Mouse (Mus musculus) layer of hippocampus, adult 2 months (tissue): Measurements from ENCODE around the gene Bhlhe41. TPM values are rescaled to one million over a fixed set of nuclear protein-coding genes. Genes with fewer than 3 reads are reported as not detected.

Source experiments
- DNase-seq, 2 experiments: peaks; one replicate each; pipeline ENCODE4 v3.0.0; 2022; ENCODE audit warnings: low spot score in 2 of 2
- H3K27ac ChIP-seq: fragments of 200-600 bp; 2 replicates; pipeline ENCODE4 v1.8.1; 2022
- H3K4me3 ChIP-seq: fragments of 200-600 bp; 2 replicates; pipeline ENCODE4 v1.8.1; 2022; ENCODE audit warnings: mild to moderate bottlenecking
- CTCF ChIP-seq: fragments of 200-600 bp; conservative IDR thresholded peaks from 2 replicates; pipeline ENCODE4 v1.8.1; 2022; ENCODE audit warnings: antibody characterized with exemption, mild to moderate bottlenecking, moderate library complexity
- total RNA-seq, 2 experiments: library from RNA; stranded (reverse); gene quantifications; 2 replicates each; pipeline ENCODE4 v1.2.3; 2021

Bhlhe41 gene
- total RNA-seq, 2 experiments from 2014 or later: 45.2 to 47.1 TPM

GRCm38 (mm10) chr6:145819151-145819550 lies 46.2 kb downstream of the Bhlhe41 start:
- no peak for TF ChIP-seq CTCF
- Histone ChIP-seq H3K27ac (no peak overlapping the region), H3K4me3 (no peak overlapping the region)
- no peak for DNase-seq

GRCm38 (mm10) chr6:145815200-145815599 lies 50.2 kb downstream of the Bhlhe41 start:
- peak; percentile 54 for TF ChIP-seq CTCF
- Histone ChIP-seq H3K27ac (no peak overlapping the region), H3K4me3 (no peak overlapping the region)
- no peak for DNase-seq

GRCm38 (mm10) chr6:145811174-145811573 lies 54.2 kb downstream of the Bhlhe41 start:
- Histone ChIP-seq H3K4me3 (no peak overlapping the region), H3K27ac (no peak overlapping the region)
- DNase-seq: no peak
- no peak for TF ChIP-seq CTCF

- DNase-seq: no peak
- no peak for TF ChIP-seq CTCF
- no peak overlapping the region for H3K4me3 ChIP-seq
- no peak overlapping the region for H3K27ac ChIP-seq
Measured at GRCm38 (mm10) chr6:145810015-145810414, 55.3 kb downstream of the Bhlhe41 start.

GRCm38 (mm10) chr6:145809566-145809965 lies 55.8 kb downstream of the Bhlhe41 start:
- no peak overlapping the region for H3K27ac ChIP-seq
- TF ChIP-seq CTCF: no peak
- DNase-seq: no peak
- no peak overlapping the region for H3K4me3 ChIP-seq

Other genes starting within 250 kb of the Bhlhe41 start
- gene Tuba3b, start 249.8 kb downstream of the Bhlhe41 start, total RNA-seq: not detected
- gene Rassf8, start 118.8 kb downstream of the Bhlhe41 start, total RNA-seq: 10 to 100 TPM; 25.6 to 26.4 TPM
- 1 to 10 TPM; 4.9 TPM for gene Sspn, start 66.1 kb upstream of the Bhlhe41 start, total RNA-seq